Mouse (Mus musculus) heart, postnatal 25 days (tissue): Measurements from ENCODE around the gene Tmem156. TPM values are rescaled to one million over a fixed set of nuclear protein-coding genes. Genes with fewer than 3 reads are reported as not detected.

ENCODE experiments used
- DNase-seq: peaks from one replicate; pipeline ENCODE4 v3.0.0; 2022; ENCODE audit warnings: low spot score
- intact Hi-C: fragments of 180-260 bp; cut with DNase I; formaldehyde crosslinking; loops from one replicate; pipeline ENCODE4 v1.15.1; 2025
- total RNA-seq, 2 experiments: library from RNA; stranded (reverse); gene quantifications; 2 replicates each; pipeline ENCODE4 v1.2.3; 2021

Gene Tmem156
- total RNA-seq, 2 experiments from 2014 or later = not detected

DNA sequence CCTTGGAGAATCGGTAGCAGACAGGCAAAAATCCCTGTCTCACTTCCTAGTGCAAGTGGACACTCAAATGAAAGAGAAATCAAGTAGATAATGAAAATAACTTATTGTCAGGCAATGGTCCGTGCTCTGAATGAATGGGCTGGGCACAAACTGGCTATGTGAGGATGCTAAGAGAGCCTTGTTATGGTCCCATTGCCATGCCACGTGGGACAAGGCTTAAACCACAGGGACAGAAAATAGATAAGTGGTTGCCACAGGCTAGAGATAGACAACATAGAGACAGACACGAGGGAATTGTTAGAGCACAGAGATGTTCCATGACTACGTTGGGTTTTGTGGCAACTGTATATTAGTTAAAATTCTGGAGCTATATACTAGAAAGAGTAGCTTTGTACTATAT is 9.3 kb upstream of the Tmem156 start:
- intact Hi-C loops = no loop called here
- DNase-seq = no peak

DNA sequence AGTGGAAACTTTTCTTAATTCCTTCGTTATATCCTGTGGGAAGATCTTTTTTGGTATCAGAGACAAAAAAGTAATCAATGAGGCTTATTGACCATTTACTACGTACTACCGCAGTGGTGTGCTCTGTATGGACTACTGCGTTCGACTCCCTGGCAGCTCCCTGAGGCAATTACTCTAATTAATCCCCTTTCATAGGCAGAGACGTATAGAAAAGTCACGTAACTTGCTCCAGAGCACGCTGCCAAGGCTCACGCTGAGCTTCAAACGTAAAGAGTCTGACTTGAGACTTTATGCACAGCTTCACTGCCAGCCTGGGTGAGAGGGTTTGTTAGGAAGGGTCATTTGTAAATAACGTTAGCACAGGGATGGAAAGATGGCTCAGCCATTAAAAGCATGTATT is 8.1 kb upstream of the Tmem156 start:
- intact Hi-C loops = no loop called here
- no peak for DNase-seq

DNA sequence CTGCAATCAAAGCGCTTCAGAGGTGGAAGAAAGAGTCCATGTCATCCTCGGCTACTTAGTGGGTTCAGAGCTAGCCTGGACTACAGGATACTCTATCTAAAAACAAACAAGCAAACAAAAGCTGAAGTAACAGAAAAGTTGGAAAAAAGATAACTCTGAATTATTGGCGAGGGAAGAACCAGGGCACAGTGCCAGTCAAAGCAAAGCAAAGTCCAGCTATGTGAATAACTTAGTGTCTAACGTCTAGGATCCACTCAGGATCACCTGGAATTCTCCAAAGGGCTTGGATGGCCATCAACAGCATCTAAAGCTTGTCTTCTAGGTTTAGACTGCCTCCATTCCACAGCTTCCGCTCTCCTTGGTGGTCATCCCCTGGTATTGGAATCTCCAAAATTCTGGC is 5.5 kb upstream of the Tmem156 start:
- no peak for DNase-seq
- intact Hi-C loops = no loop called here

DNA sequence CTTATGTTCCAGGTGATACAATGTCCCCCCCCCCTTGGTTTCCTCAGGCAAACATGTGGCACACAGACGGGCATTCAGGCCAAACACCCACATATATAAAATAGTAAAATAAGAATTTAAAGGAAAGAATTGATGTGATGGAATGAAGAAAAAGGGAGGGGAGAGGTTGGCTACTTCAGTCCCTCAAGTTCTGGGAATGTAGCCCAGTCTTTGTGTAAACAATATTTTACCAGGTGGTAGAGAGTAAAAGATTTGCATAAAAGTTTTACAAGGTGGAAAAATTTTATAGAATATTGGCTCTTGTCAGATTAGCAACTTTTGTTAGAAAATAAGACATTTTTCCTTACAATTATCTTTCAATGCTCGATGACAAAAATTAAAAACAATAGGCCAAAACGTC is 4.9 kb upstream of the Tmem156 start:
- intact Hi-C loops = no loop called here
- DNase-seq = no peak

DNA sequence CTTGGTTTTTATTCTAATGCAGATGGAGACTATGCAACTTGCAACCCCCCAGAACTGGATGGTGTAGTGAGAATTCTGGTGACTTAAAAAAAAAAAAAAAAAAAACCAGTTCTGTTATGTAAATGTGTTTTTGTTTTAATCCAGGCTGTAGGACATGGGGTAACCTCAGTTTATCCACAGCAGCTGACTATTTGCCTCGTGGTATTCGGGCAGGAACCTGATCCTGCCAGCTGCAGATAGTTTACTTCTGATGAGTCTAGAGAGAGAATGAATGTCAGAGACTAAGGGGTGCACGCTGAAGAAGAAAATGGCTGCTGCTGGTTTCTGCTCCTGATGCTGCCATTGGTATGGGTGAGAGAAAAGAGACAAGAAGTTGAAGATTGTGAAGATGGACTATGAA is 4.2 kb upstream of the Tmem156 start:
- intact Hi-C loops = no loop called here

DNA sequence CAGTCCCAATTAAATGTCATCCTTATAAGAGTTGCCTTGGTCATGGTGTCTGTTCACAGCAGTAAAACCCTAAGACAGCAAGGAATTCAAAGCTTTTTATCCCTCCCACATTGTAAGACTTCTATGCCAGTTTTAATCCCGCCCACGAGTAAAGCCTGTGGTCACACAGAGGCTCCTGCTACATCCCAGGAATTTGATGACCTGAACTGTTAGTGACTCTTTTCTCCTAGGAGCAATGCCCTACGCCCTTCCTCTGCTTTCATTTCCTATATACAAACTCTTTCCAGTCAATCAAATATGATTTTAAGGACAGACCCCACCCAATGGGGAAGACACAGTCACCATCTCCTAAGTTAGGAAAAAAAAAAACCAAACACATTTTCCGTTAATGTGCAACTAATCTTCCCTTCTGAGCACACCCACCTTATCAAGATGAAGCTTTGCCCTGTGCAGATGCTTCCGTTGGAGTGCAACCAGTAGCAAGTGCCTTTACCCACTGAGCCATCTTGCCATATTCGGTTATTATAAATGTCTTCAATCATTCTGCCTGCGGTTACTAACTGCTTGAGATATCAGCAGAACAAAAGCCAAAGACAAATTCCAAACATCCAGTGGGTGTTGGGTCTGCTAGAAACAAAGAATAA is 3.1 kb upstream of the Tmem156 start:
- DNase-seq = no peak
- intact Hi-C loops = no loop called here

More for the DNA sequence above, 4.2 kb upstream of the Tmem156 start:
- DNase-seq = no peak

DNA sequence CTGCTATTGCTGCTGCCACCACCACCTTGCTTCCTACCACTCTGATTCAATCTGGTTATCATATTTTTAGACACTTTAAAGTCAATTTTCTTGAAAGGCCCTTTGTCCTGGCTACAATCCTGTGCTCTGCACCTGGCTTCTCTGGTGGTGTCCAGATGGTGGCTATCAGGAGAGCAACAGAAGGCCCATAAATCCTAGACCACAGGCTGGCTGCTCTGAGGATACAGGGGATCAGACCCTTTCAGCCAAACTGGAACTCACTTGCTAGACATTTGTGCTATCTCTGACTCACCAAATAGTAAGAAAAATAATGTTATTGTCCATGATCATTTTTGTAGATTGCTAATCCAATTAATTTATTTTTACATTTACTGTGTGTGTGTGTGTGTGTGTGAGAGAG is 1.8 kb upstream of the Tmem156 start:
- intact Hi-C loops = no loop called here
- DNase-seq = no peak

DNA sequence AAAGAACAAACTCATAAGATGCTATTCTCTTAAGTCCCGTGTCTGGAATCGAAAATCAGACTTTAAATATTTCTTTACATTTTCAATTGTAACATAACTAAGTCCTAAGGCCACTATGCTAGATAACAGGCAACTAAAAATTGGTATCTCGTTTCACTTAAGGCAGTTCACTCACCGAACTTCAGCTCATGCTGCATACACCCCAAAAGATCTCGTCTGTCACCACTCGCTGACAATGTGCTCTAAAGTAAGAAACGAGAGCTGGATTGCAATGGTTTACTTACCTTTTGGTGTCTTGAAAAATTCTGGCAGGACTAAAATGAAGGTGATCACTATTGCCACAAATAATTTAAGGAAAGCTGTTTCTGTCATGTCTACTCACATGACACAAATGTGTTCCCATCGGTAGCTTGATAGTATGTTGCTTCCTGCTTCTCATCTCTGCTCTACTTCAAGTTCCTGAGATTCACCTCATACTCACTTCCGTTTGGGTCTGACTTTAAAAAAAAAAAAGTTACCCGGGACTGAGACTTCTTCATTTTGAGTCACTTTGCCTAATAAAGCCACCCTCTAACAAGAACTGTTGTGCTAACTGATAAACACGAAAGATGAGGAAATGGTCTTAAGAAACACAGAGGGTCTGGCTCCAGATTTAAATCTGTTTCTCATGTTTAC is 611 bp downstream of the Tmem156 start:
- no peak for DNase-seq
- intact Hi-C loops = no loop called here

DNA sequence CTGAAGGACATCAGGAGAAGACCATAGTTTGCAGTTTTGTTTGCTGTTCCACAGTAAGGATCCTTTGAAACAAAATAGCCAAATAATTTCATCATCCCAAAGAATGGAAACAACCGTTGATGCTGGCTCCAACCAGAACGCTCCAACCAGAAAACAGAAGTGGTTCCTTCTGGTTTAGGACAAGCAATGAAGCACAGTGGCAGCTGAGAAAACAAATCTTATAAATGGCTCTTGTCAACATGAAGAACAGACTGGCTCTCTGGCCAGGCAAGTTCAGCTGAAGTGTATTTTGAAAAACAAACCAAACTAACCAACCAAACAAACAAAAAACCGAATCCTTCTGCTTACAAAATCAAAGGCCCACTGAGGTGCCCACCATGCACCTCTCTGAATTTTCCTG is 2.2 kb downstream of the Tmem156 start:
- no peak for DNase-seq

DNA sequence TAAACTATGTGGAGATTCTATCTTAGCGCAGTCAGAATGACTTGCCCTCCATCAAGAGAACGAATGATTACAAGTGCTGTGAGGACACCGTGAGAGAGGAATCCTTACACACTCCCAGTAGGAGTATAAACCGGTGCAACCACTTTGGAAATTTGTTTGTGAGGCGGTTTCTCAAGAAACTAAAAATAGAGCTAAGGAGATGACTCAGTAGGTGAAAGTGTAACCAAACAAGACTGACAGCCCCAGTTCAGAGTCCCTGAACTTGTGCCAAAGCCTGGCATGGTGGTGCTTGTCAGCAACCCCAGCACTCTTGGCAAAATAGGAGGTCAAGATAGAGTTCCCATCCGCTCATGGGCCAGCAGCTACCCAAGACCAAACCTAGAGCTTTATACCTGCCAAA is 5.4 kb downstream of the Tmem156 start:
- intact Hi-C loops = no loop called here
- peak; percentile 5 for DNase-seq

More for the DNA sequence above, 2.2 kb downstream of the Tmem156 start:
- intact Hi-C loops = no loop called here

DNA sequence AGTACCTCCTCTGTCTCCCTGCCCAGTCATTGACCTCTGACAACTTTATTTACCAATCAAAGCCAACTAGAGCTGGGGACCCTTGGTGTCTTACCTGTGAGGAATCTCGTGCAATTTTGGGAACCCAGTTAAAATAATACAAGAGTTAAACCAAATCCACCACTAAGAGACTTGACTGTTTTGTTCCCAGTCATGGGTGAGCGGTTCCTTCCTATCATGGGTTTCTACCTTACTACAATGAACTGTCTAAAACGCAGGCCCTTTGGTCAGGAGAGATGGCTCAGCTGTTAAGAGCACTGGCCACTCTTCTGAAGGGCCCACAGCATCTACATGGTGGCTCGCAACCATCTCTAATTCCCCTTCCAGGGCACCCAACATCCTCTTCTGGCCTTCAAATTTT is 10.1 kb downstream of the Tmem156 start:
- intact Hi-C loops = no loop called here
- DNase-seq = no peak

DNA sequence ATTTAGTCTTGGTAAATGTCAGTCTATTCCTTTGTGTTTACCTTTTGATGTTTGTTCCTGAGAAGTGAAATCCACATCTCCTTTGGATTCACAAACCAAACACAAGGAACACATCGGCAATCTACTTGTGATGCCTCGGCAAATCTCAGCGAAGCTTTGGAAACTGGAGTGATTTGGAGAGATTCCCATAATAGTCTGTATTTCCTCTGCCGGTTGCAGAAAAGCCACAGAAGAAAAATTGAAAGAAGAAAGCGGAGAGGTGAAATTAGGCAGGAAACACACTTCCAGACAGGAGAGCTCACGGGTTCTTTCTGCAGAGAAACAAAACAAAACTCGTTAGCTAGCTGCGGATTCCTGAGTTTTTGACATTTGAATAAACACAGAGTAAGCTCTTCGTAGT is 12.1 kb downstream of the Tmem156 start:
- intact Hi-C loops = loop anchor here (5.0 kb wide), 2 partner anchors 62 to 77 kb away; no protein-coding TSS in a partner anchor
- no peak for DNase-seq

DNA sequence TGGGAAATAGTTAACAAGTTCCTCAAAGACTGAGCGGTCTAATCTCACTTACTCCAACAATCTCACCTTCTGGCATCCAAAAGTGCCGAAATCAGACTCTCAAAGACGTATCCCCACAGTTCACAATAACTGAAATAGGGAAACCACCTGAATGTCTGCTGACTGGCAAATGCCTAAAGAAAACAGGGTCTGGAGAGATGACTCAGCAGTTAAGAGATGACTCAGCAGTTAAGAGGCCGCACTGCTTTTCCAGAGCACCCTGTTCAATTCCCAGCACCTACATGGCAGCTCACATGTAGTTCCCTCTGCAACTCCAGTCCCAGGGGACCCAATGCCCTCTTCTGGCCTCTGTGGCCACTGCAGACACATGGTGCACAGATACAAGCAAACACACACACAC is 13.9 kb downstream of the Tmem156 start:
- no peak for DNase-seq
- intact Hi-C loops = loop anchor here (5.0 kb wide), 2 partner anchors 64 to 79 kb away; no protein-coding TSS in a partner anchor

DNA sequence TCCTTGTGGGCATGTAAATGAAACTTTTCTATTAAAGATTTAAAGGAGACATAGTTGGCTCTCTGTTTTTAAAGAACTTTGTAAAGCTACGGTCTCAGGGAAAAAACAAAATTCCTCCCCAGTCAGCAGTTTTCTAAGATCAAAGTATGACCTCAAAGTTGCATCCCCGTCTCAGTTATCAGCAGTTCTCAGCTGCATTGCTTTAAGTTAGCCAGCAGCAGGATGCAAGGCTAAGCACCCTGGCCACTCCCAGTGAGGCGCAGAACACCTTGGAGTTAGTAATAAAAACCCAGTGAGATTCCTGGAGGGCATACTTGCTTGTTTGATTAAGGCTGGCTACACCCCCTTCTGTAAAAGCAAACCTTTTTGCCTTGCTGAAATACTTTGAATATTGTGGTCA is 15.2 kb downstream of the Tmem156 start:
- no peak for DNase-seq
- intact Hi-C loops = loop anchor here (5.0 kb wide), 2 partner anchors 66 to 81 kb away; no protein-coding TSS in a partner anchor

DNA sequence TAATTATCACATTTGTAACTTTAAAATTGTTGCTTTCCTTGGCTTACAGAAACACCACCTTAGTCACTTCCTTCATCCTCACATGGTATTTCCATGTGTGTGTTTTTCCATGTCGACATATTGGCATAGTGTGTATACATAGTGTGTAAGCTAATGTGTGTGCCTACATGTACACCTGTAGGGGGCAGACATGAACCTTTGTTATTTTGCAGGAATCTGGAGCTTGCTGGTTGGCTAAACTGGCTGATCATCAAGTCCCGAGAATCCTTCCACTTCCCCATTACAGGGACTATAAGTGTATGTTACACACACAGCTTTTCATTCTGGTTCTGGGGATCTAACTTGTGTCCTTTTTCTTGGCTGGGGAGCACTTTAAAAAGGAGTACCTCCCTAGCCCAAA is 15.8 kb downstream of the Tmem156 start:
- DNase-seq = no peak
- intact Hi-C loops = loop anchor here (5.0 kb wide), 2 partner anchors 66 to 81 kb away; no protein-coding TSS in a partner anchor

DNA sequence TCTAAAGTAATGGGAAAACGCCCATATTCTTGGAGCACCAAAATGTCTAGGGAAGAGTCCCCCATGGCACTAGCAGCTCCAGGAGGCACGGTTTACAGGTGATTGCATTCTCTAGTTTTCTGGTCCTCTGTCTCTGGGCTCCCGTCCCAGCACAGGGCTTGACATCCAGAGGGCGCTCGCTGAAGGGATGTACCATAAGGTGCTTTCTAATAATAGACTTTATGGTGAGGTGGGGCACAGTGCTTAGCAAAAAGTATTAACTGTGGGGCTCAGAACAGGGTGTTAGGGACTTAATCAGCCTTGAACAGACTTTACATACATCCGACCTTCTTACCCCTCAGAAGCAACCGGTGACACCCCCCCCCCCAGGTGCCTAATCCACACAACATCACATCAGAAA is 17.2 kb downstream of the Tmem156 start:
- intact Hi-C loops = loop anchor here (2.0 to 5.0 kb wide), 3 partner anchors 68 to 138 kb away; no protein-coding TSS in a partner anchor
- no peak for DNase-seq

DNA sequence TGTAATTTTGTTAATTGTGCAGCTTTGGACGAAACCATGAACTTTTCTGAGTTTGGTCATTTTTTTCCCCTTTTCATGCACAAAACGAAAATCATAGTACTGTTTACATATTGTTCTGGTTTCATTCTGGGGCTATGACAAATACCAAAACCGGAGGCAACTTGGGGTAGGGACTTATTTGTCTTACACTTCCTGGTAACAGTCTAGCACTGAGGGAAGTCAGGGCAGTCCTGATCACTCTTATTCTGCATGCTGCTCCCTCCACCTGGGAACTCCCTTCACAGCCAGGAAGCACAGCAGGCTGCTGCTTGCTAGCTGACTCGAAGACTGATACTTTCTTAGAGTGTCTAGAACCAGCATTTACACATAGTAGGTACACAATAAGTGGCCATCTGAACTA is 18.7 kb downstream of the Tmem156 start:
- DNase-seq = no peak
- intact Hi-C loops = no loop called here

DNA sequence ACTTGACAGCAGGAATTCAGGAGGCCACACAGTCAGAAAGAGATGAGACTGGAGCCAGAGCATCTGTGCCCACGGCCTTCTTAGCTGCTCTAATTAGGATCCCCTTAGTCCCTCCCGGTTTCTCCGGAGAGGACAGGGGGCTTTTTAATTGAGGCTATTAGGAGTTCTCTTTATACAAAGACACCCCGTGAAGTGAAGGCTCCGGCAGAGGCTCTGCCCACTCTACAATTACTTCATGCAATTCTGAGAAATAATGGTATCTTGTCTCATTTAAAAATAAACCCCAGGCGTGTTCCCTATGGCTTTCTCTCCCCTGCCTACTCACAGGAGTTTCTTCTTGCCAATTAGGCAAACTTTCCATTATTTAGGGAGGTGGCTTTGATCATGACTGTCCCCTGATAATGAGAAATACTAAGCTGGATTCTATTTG is 20.2 kb downstream of the Tmem156 start:
- intact Hi-C loops = no loop called here
- DNase-seq = no peak

DNA sequence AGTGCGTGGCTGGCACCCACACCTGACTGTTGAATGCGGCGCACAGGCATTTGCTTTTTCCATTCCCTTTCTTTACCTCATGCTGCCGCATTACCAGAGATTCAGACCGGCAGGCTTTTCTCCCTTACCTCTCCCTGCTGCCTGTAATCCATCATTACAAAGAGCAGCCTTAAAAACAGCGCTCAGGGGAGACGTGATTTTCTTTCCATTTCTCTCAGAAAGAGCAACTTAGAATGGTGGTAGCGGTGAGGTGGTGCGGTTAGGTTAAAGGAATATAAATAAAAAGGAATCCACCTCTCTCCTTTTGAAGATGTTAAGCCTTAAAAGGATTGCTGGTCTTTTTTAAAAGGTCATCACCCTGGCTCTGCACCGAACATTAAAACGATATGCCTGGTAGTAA is 22.1 kb downstream of the Tmem156 start:
- DNase-seq = no peak
- intact Hi-C loops = no loop called here

DNA sequence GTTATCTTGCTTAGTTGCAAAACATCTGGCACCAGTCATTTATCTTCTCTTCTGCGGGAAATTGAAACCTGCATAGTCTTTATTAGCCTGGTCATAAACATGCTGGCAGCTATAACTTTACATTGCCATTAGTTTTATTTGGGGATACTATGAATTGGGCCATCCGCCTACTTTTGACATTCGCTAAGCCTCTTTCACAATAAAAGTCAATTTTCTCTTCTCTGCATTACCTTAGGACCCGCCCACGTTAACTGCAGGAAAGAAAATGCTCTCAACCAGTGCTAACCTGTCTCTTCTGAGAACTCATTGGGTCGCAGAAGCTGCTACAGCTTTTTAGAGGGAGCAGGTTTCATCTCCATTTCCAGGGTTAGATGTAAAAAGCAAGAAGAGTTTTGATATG is 23.8 kb downstream of the Tmem156 start:
- intact Hi-C loops = no loop called here
- DNase-seq = no peak

DNA sequence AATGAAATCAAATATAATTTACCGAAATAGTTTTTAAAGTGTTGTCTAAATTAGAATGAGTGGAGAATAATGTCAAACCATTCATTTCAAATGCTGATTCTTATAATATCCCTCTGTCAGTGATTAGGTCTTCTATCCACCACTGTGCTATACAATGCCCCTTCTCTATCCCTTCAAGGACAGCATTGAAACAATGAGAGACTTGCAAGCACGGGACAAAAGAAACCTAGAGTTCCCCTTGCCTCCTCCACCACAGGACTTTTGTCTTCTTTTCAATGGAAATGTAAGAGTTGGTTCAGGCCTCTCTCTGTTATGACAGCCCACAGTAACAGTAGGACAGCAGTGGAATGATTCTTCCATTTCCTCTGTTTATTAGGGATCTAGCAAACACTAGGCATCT is 28.7 kb downstream of the Tmem156 start:
- DNase-seq = no peak
- intact Hi-C loops = no loop called here

DNA sequence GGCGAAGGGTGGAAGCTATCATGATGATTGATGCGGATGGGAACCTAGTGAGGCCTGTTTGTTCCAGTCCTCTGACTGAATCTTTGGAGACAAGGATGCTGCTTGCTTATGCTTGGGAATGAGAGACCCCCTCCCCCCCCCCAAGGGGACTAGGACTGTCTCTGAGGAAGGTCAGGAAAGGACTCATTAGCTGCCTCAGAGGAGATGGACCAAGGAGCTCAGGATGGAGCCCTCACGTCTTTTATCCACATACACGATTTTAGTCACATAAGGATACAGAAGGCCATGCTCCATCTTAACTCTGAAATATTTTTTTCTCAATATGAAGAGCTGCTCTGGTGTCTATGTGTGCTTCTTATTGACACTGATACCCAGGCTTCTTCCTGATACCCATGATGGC is 29.7 kb downstream of the Tmem156 start:
- no peak for DNase-seq
- intact Hi-C loops = no loop called here
